Mouse (Mus musculus) right cerebral cortex, postnatal 10 days (tissue): ENCODE results near the gene Tmem160.

Experiments used
- DNase-seq, 2 experiments: peaks; one replicate each; pipeline ENCODE4 v3.0.0; 2021; ENCODE audit warnings: low spot score in 2 of 2

Gene Tmem160

GRCm38 (mm10) chr7:16452587-16453073 lies at the start of gene Tmem160:
Gene Tmem160 (plus strand): TSS chr7:16452779.
- peak; percentile 95 to 98 for DNase-seq

DNA sequence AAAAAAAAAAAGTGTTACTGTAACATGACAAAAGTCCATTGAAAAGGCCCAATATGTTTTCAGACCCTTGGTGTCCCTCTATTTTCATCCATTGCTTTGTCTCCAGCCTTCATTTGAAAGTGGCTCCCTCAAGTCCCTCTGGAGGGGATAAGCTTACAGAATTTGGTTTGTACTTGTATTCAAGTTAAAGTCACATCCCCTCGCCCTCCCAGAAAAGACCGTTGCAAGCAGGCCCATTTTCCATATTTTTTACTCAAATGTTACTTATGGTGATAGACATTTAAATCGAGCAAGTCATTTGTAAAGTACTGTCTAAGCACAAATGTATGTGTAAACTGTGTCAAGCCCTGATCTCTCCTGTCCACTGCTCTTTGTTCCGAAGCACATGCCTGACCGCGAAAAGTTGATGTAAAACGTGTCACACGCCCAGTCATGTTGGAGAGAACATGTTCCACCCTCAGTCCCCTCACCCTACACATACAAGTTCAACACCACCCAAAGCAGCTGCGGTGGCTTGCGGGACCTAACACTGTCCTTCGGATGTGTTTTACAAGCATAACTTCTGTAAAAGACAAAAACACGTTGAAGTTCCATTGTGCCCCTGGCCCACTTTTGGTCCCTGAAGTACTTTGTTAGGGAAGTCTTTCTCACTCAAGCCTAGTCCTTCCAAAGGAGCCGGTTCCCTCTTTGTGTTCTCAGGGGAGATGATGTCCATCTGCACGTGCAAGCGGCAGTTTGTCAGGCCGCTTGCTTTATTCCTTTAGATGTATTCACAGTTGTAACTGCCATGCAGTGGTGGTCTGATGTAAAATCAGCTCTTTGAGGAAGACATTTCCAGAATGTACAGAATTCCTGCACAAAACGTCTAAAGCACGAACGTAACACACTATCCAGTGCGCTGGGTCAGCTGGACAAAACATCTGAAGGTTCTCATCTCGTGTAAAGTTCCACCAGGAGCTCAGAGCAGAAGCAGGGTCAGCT lies 49.3 kb upstream of the Tmem160 start:
- no peak for DNase-seq

- no peak for DNase-seq
Measured at GRCm38 (mm10) chr7:16404315-16405072, 48.1 kb upstream of the Tmem160 start.

- no peak for DNase-seq
Measured at GRCm38 (mm10) chr7:16405073-16405455, 47.5 kb upstream of the Tmem160 start.

DNA sequence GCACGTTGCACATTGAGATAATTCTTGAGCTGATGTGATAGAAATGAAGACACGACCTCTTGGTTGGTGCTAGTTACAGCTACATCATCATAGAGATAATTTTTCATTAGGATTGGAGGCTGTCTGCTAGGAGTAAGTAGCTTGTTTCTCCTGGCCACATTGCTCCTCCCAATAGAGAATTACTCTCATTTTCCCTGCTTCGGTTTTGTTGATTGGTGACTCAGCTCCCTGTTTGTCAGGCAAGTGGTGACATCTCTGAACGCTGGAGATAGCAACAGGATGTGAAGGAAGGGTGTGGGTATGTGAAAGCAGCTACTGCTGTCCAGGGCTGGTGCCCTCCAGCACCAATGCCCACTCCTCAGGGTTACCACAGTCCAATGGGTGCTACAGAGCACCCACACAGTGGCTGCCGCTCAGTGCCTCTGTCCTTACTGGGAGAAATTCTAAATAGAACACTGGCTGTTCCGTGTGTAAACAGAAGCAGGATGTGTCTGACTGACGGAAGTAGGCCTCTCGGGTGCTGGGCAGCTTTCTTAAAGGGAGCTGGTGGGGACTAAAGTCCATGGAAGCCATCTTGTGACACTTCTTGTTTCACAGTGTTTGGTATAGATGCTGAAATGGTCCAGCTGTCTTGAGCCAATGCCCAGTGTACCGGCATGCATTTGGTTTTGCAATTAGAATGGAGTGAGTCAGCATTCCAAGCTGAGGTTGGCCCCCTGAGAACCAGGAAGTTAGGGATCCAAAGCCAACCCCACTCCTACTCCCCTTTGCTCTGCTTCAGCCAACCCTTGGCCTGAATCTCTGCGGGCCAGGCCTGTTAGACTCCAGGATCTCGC lies 46.8 kb upstream of the Tmem160 start:
- peak; percentile 40 to 64 for DNase-seq

DNA sequence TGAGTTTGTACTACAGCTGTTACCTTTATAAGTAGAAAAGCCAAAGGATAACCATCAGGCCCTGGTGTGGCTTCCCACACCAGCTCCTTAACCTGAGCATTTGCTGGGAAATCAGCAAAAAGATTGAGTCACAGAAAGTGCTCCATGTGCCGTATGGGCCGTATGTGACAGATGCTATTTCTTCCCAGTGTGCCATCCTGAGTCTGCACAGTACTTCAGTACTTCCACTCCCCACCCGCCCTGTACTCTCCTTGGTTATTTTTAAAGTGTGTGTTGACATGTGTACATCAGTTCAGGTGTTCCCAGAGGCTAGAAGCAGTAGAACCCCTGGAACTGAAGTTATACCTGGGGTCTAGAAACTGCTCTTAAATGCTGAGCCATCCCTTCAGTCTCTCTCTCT lies 45.6 kb upstream of the Tmem160 start:
- DNase-seq, result no peak

GRCm38 (mm10) chr7:16411100-16411499 lies 41.5 kb upstream of the Tmem160 start:
- no peak for DNase-seq

DNA sequence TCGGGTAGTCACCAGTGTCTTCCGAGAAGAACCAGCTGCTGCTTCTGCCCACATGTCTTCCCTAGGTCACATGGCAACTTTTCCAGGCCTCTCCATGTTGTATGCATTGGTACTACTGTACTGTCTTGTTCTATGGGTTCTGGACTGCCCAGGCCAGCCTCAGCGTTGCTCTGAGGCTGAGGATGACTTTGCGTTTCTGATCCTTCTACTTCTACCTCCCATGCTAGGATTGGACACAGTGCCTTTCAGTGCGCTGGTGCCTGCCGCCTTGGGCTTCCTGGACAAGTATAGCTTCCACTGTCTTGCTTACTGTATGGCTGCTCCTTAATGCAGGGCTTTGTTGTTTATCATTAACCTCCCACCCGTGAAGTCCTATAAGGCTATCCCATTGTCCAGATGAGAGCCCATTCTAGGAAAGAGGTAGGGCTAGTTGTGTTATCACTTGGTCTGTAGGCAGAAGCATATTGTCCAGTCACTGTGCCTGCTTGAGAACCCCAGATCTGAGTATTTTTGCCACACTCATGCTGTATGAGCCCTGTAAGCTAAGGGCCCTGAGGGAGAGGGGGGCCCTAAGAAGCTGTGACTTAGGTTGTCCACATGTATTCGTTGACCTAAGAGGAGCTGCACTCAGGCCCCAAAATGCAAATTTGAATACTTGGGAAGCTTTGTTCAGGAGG lies 40.2 kb upstream of the Tmem160 start:
- no peak for DNase-seq

DNA sequence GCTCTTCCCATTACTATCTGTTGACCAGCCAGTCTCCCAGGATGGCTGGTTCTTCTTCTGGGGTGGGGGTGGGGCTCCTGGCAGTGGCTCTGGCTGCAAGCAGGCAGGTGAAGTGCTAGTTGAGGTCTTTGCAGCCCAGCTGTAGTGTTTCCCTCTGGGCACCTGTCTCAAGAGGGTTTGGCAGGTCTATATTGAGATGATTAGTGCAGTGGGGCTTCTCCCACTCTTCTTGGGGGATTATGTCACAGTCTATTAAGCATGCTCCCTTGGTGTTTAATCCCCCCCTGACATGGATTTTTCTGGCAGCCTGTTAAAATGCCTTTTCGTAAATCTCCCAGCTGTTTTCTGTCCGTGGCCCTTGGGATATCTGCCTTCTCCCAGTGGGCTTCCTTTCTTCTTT lies 39.6 kb upstream of the Tmem160 start:
- DNase-seq, result no peak

DNA sequence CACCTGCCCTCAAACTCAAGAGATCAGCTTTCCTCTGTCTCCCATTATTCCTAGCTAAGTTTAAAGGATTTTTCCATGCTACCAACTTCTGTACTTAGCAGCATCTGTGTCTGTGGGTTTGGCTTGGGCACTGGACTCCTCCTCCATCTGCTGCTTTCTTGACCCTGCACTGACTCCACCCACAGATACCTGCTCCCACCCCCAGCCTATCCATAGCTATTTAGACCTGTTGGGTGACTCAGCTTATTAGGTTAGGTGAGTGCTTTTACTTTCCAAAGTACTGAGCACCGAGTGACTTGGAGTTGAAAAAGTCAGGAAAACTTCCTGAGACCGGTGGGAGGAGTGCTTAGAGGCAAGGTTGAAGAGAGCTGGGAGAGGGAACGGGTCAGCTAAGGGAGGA lies 37.2 kb upstream of the Tmem160 start:
- DNase-seq, result no peak

GRCm38 (mm10) chr7:16417141-16417771 lies 35.3 kb upstream of the Tmem160 start:
- DNase-seq, result no peak

- no peak for DNase-seq
Measured at GRCm38 (mm10) chr7:16418713-16419112, 33.9 kb upstream of the Tmem160 start.

GRCm38 (mm10) chr7:16420493-16421118 lies 32.0 kb upstream of the Tmem160 start:
- no peak for DNase-seq

DNA sequence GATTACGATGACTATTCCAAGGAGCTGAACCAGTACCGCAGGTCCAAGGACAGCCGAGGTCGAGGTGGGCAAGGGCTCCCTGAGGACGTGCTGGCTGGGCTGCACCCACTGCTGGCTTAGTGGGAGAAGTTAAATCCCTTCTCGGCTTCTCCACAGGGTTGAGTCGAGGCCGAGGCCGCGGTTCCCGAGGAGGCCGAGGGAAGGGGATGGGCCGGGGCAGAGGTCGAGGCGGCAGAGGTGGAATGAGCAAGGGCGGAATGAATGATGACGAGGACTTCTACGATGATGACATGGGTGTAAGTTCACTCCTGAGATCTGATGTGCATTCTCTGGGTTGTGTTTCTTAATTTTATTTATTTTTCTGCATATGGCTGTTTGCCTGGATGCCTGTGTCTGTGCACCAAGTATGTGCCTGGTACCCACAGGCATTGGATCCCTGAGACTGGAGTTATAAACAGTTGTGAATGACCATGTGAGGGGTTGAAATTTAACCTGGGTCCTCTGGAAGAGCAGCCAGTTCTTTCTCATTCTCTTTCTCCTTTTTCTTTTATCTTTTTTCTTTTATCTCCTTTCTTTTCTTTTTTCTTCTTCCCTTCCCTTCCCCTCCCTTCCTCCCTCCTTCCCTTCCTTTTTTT lies 30.2 kb upstream of the Tmem160 start:
- DNase-seq, result no peak

GRCm38 (mm10) chr7:16423731-16424130 lies 28.8 kb upstream of the Tmem160 start:
- no peak for DNase-seq

DNA sequence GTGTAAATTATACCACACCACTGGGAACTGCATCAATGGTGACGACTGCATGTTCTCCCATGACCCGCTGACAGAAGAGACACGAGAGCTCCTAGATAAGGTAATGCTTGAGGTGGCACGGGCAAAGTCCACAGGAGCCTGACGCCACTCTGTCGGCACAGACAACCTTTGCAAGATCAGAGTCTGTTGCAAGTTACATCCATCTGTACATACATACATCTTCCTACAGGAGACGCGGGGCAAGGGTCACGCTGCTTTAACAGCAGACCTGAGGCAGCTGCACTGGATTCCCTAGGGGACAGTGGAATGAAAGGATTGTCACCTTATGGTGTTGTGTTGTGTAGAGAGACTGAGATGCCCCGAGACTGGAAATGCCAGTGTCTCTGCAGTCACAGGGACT lies 26.9 kb upstream of the Tmem160 start:
- no peak for DNase-seq

GRCm38 (mm10) chr7:16426129-16426729 lies 26.4 kb upstream of the Tmem160 start:
- peak; percentile 62 to 80 for DNase-seq

- DNase-seq, result no peak
Measured at GRCm38 (mm10) chr7:16433352-16433971, 19.1 kb upstream of the Tmem160 start.

DNA sequence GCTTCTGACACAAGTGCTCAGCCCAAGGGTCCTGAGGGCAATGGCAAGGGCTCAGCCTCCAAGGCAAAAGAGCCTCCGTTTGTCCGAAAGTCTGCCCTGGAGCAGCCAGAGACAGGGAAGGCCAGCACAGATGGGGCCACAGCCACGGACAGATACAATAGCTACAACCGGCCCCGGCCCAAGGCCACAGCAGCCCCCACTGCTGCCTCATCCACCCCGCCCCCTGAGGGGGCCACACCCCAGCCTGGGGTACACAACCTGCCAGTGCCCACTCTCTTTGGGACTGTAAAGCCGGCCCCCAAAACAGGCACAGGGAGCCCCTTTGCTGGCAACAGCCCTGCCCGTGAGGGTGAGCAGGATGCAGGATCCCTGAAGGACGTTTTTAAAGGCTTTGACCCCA lies 17.5 kb upstream of the Tmem160 start:
- DNase-seq, result no peak
